Mouse (Mus musculus) gastrocnemius, adult 2 months (tissue): ENCODE data around the gene Fkbp9. TPM values are rescaled to one million over a fixed set of nuclear protein-coding genes. Genes with fewer than 3 reads are reported as not detected.

Experiments
- DNase-seq: peaks from one replicate; pipeline ENCODE4 v3.0.0; 2022
- H3K27ac ChIP-seq: fragments of 200-600 bp; 2 replicates; pipeline ENCODE4 v1.8.1; 2022; ENCODE audit warnings: mild to moderate bottlenecking
- H3K4me3 ChIP-seq: fragments of 200-600 bp; 2 replicates; pipeline ENCODE4 v1.8.1; 2022; ENCODE audit warnings: mild to moderate bottlenecking, moderate library complexity
- CTCF ChIP-seq: fragments of 200-600 bp; IDR thresholded peaks from 2 replicates; pipeline ENCODE4 v1.8.1; 2022; ENCODE audit warnings: antibody characterized with exemption, mild to moderate bottlenecking, moderate library complexity
- intact Hi-C: fragments of 180-260 bp; cut with DNase I; formaldehyde crosslinking; loops from one replicate; pipeline ENCODE4 v1.15.1; 2025
- total RNA-seq, 2 experiments: library from RNA; stranded (reverse); gene quantifications; 2 replicates each; pipeline ENCODE4 v1.2.3; 2021

Fkbp9 gene
- total RNA-seq, 2 experiments from 2014 or later, result 48.9 to 60.2 TPM

GRCm38 (mm10) chr6:56916279-56916678, 84.4 kb downstream of the Fkbp9 start:
- Histone ChIP-seq H3K4me3 (no peak overlapping the region), H3K27ac (no peak overlapping the region)
- intact Hi-C loops, result no loop called here
- TF ChIP-seq CTCF, result no peak
- DNase-seq, result no peak

DNA sequence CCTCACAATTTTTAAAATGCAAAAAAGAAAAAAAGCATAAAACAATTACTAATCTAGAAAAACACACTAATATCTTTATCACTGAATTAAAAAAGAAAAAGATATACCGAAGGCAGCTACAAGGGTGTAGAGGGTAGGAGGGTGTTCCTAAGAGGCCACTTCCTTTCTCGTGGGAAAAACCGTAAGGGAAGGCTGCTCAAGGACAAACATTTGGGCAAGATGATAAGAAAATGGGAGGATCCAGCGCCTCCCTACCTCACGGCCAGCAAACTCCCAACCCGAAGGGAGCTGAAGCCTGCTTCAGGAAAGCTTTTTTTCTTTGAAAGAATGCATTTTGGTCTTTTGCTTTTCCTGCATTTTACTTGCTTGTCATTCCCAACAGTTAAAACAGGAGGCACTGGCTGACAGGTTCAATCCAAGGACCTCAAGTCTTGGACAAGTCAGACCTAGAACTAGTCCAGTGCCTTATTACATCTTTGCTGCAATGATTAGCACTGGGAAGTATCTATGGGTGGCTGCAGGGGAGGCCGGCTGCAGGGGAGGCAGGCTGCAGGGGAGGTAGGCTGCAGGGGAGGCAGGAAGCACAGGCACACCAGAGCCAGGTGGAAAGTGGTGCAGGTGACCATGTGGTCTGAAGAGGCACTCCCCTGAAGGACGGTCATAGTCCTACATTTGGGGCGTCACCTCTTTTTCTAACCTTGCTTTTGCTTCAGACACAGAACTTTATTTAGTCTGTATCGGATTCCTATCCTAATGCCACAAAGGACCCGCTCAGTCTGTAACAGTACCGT, 85.9 kb downstream of the Fkbp9 start:
- no peak overlapping the region for H3K4me3 ChIP-seq
- H3K27ac ChIP-seq, result no peak overlapping the region
- intact Hi-C loops, result no loop called here
- TF ChIP-seq CTCF, result no peak
- no peak for DNase-seq

DNA sequence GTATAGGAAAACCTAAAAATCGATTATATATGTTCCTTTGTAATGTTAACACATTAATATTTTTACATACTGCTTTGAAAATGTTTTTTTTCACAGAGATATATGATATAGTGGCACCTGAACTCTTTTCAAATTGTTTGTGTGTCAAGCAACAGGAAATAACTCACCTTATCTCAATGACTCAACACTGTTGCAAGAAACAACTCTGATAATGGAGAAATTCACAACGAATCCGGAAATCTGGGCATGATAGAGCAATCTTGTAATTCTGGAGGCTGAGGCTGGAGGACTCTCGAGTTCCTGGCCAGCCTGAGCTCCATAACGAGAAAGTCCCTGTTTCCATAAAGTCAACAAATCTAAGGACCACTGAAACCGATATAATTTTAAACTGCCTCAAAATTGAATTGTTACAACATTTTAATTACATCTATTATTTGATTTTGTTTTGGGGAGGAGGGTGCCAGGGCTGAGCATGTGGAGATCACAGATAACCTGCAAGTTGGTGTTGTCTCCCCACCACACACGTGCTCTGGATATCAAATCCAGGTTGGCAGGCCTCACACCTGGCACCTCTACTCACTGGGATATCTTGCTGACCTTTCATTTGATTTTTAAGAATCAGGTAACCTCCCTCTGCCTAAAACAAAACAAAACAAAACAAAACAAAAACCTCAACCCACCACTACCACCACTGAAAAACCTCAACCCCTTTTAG, 87.6 kb downstream of the Fkbp9 start:
- no peak for TF ChIP-seq CTCF
- no peak for DNase-seq
- Histone ChIP-seq H3K4me3 (no peak overlapping the region), H3K27ac (peak overlapping the region; percentile 58)
- intact Hi-C loops, result loop anchor here (5.0 to 10.0 kb wide), 2 partner anchors 207 to 785 kb away; partner anchors contain the start of genes Avl9 and Lancl2

- no peak for DNase-seq
- Histone ChIP-seq H3K27ac (peak overlapping the region; percentile 58), H3K4me3 (no peak overlapping the region)
- TF ChIP-seq CTCF, result no peak
- intact Hi-C loops, result loop anchor here (5.0 to 10.0 kb wide), 2 partner anchors 208 to 784 kb away; partner anchors contain the start of genes Avl9 and Lancl2
Observed at GRCm38 (mm10) chr6:56920222-56921092, 88.6 kb downstream of the Fkbp9 start.

GRCm38 (mm10) chr6:56923331-56923725, 91.5 kb downstream of the Fkbp9 start:
- TF ChIP-seq CTCF, result no peak
- Histone ChIP-seq H3K27ac (peak overlapping the region; percentile 95), H3K4me3 (peak overlapping the region; percentile 95)
- no peak for DNase-seq
- intact Hi-C loops, result loop anchor here (5.0 to 10.0 kb wide), 2 partner anchors 211 to 781 kb away; partner anchors contain the start of genes Avl9 and Lancl2

DNA sequence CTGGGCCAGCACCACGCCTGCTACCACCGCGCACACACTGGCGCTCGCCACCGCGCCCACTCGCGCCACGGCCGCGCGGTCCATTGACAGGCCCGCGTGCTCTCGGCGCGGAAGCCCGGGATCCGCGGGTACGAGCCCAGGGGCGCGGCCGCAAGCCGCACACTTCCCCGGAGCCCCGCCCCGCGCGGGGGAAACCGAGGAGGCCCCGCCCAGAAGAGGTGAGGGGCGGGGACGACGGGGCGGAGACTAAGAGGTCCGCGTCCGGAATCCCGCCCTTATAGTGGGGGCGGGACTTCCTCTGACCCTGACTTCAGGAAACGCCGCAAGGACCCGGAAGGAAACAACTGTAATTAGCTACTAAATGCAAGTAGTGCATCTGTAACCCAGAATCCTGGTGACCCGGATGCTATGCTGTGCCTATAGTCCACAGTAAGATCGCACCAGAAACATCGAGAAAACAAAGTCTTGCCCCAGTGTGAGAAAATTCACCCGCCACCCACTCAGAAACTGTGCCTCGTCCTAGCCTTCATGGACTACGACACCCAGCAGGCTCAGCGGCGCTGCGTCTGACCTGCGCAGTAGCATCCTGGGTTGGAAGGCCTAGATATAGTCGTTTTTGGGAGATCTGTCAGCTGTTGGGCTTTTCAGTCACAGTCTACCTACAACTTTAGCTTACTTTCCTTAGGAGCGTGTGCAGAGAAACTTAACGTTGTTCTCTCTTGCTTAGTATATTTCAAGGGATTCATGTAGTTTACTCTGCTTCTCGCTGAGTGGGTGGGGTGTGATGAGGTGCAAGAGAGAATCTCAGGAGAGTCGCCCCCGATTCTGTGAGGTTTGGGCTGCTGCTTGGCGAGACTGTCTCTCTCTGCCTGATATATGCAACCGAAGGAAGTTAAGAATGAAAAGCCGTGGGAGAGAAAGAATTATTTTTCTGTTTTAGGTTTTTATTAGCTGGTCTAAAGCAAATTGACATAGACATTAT, 92.2 kb downstream of the Fkbp9 start, which contains the start of the genes Nt5c3 and Vmn1r4:
Gene Nt5c3, minus strand, starts transcription at position 207 of the 982 bp plus-strand sequence.
Gene Vmn1r4, plus strand, starts transcription at position 290 of the 982 bp plus-strand sequence.
- intact Hi-C loops, result loop anchor here (1.0 to 10.0 kb wide), 3 partner anchors 126 to 781 kb away; partner anchors contain the start of genes Avl9 and Lancl2
- peak within 1 kb of the TSS; percentile 95 for H3K4me3 ChIP-seq
- peak; percentile 96 for DNase-seq
- peak within 1 kb of the TSS; percentile 95 for H3K27ac ChIP-seq
- TF ChIP-seq CTCF, result no peak

Other genes with a start within 250 kb of the Fkbp9 start
- 10 to 100 TPM; 15.5 to 17.5 TPM for gene Lsm5, start 127.3 kb upstream of the Fkbp9 start, total RNA-seq
- 1 to 10 TPM; 3.8 to 4.5 TPM for gene Avl9, start 117.2 kb upstream of the Fkbp9 start, total RNA-seq
- gene Kbtbd2, start 34.2 kb upstream of the Fkbp9 start, total RNA-seq, result 10 to 100 TPM; 20.7 to 26.0 TPM
- 10 to 100 TPM; 45.0 to 52.5 TPM for gene Nt5c3, start 91.9 kb downstream of the Fkbp9 start, total RNA-seq
- not detected for gene Vmn1r4, start 92.0 kb downstream of the Fkbp9 start, total RNA-seq
- not detected for gene Vmn1r5, start 138.2 kb downstream of the Fkbp9 start, total RNA-seq
- not detected for gene Vmn1r6, start 165.2 kb downstream of the Fkbp9 start, total RNA-seq
- gene Vmn1r7, start 193.3 kb downstream of the Fkbp9 start, total RNA-seq, result not detected
- not detected for gene Vmn1r8, start 200.2 kb downstream of the Fkbp9 start, total RNA-seq
- gene Vmn1r9, start 234.7 kb downstream of the Fkbp9 start, total RNA-seq, result not detected